Mouse (Mus musculus) right cerebral cortex, adult 18-20 months (tissue): Measurements from ENCODE around the gene Gm9945.

Experiments
- DNase-seq: peaks from one replicate; pipeline ENCODE4 v3.0.0; 2022; ENCODE audit warnings: mixed read lengths

Gene Gm9945

GRCm38 (mm10) chr11:53524905-53525304 is 44.9 kb downstream of the Gm9945 start:
- no peak for DNase-seq

GRCm38 (mm10) chr11:53525461-53525860 is 45.5 kb downstream of the Gm9945 start:
- DNase-seq: no peak

GRCm38 (mm10) chr11:53528397-53529252 is 48.7 kb downstream of the Gm9945 start:
- DNase-seq: no peak

GRCm38 (mm10) chr11:53529253-53529557 is 49.2 kb downstream of the Gm9945 start:
- DNase-seq: peak; percentile 78

GRCm38 (mm10) chr11:53530001-53530400 is 50.0 kb downstream of the Gm9945 start:
- DNase-seq: no peak
